Mouse (Mus musculus) brain, embryonic 14.5 days (tissue): ENCODE results near the gene Car9. TPM values are rescaled to one million over a fixed set of nuclear protein-coding genes. Genes with fewer than 3 reads are reported as not detected.

ENCODE experiments used
- DNase-seq: peaks from one replicate; pipeline ENCODE4 v3.0.0-alpha.2; 2011; ENCODE audit warnings: low read depth
- CTCF ChIP-seq: fragments of 200-500 bp; IDR thresholded peaks from 2 replicates; pipeline ENCODE4 v1.5.1; 2012; ENCODE audit warnings: inconsistent platforms, mild to moderate bottlenecking, moderate library complexity, borderline replicate concordance; ENCODE audit not compliant: insufficient read depth, insufficient read length; ENCODE audit errors: extremely low read depth
- POLR2A ChIP-seq: fragments of 200-500 bp; IDR thresholded peaks from 2 replicates; pipeline ENCODE4 v1.6.1; 2012; ENCODE audit warnings: mild to moderate bottlenecking, inconsistent platforms, borderline replicate concordance; ENCODE audit not compliant: poor library complexity, insufficient read depth, insufficient read length, severe bottlenecking; ENCODE audit errors: extremely low read depth
- polyA plus RNA-seq: library from polyadenylated mRNA; depleted of rRNA; stranded (reverse); fragments of >200 nt; gene quantifications from 2 replicates; pipeline ENCODE4 v1.2.3, GENCODE M21; 2012; rRNA removed

Car9 gene
- polyA plus RNA-seq, 1 experiment: 0.14 TPM

DNA sequence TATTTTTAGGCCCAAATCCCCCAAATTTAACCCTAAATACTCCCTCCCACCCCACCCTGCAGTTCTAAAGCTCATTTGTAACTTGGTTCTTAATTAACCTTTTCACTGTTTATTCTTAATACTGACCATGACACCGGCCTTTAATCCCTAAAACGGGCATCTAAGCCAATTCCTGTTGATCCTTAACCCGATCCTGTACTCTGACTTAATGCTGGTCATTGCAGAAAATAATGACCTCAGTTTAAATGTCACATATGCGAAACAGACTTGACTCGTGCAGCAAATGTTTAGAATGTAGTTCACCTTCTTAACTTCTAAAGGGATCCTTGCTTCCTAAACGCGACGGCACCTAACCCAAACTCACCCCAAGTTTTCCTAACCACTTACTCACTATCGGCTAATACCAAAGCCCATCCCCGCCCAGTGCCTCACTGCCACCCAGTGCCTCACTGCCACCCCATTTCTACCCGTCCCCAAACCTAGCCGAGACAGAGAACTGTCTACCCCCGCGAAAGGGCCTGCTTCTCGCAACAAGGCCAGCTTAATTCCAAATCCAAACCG is 54.8 kb downstream of the Car9 start:
- TF ChIP-seq CTCF: no peak
- DNase-seq: no peak

DNA sequence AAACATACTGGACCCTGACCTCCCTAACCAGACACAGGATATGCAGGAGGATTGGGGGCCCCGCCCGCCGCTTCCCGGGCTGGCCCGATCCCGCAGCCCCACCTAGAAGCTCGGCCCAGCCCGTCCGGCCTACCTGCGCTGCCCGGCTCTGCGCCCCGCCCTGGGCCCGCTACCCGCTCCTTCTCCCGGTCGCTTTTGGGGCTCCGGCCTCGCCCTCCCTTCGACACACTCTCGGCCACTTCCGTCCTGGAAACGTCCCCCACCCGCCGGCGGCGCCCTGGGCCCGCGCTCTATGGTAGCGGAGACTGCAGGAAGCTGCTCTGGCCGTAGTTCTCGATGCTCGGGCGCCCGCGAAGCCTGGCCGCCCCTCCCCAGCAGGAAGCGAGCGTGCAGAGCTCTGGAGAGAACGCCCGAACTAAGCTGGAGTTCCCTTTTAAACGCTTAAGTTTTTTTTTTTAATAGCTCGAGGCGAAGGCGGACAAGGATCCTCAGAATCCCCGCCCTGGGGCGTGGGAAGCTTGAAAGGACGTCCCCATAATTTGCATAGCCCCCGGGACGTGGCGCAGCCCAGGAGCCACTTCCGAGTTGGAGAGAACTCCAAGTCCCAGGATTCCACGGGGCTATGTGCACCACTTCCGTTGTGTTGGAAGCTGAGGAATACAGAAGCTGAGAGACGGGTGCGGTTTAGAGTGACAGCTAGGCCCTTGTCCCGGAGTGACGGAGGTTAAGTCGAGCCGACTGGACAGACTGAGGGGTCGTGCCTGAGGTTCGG is 55.4 kb downstream of the Car9 start, which contains the start of the genes Creb3 and Tln1:
Creb3 (plus strand) TSS at position 336 of the 772 bp plus-strand sequence.
Tln1 (minus strand) TSS at position 695 of the 772 bp plus-strand sequence.
- peak; percentile 98 for DNase-seq
- no peak for TF ChIP-seq CTCF
- peak; percentile 45; the same call in 1 of the 2 replicates for TF ChIP-seq POLR2A

DNA sequence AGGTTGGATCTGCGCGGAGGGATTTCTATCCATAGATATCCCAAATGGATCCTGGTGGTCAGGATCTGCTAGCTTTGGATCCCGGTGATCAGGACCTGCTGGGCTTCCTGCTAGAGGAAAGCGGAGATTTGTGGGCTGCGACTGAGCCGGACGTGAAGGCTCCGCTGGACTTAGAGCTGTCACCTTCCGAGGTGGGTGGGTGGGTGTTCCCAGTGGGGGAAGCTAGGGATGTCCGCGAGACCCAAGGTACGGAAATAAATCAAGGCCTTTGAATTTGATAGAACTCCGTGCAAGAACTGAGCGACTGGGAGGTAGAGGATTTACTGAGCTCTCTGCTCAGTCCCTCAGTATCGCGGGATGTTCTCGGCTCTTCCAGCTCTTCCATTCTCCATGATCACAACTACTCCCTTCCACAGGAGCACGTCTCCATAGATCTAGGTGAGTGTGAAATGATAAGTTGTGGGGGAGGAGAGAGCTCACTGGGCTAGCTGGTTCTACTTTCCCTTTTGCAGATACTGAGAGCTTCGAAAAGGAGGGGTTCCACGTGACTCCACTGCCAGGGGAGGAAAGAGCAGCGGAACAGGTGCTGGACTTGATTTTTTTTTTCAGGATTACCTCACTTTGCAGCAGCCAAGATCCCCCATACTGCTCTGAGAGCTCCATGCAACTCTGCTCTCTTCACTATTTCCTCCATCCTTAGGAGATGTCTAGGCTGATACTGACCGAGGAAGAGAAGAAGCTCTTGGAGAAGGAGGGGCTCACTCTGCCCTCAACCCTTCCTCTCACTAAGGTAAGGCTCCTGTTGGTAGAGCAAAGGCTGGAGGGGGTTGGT is 56.2 kb downstream of the Car9 start:
- DNase-seq: no peak
- TF ChIP-seq POLR2A: no peak

Other genes with a start within 250 kb of the Car9 start
- 0.63 and 0.88 TPM in 2 replicates for gene Atp8b5, start 239.8 kb upstream of the Car9 start, polyA plus RNA-seq
- gene Rusc2, start 125.0 kb upstream of the Car9 start, polyA plus RNA-seq: 49.8 and 124 TPM in 2 replicates
- gene Fam166b, start 77.8 kb upstream of the Car9 start, polyA plus RNA-seq: 1.1 and 1.7 TPM in 2 replicates
- 89.1 and 109 TPM in 2 replicates for gene Tesk1, start 65.0 kb upstream of the Car9 start, polyA plus RNA-seq
- gene Cd72, start 52.3 kb upstream of the Car9 start, polyA plus RNA-seq: 0.14 TPM in 1 of 2 replicates, not detected in the other
- not detected in 2 replicates for gene Sit1, start 23.2 kb upstream of the Car9 start, polyA plus RNA-seq
- gene Ccdc107, start 14.1 kb upstream of the Car9 start, polyA plus RNA-seq: 100.0 and 137 TPM in 2 replicates
- gene Arhgef39, start 7.3 kb upstream of the Car9 start, polyA plus RNA-seq: 19.5 and 66.1 TPM in 2 replicates
- gene Tpm2, start 16.8 kb downstream of the Car9 start, polyA plus RNA-seq: 9.0 and 12.1 TPM in 2 replicates
- gene Creb3, start 55.4 kb downstream of the Car9 start, polyA plus RNA-seq: 47.9 and 63.8 TPM in 2 replicates
- 53.6 and 55.5 TPM in 2 replicates for gene Tln1, start 55.7 kb downstream of the Car9 start, polyA plus RNA-seq
- gene Rgp1, start 71.7 kb downstream of the Car9 start, polyA plus RNA-seq: 56.0 and 61.7 TPM in 2 replicates
- 91.6 and 110 TPM in 2 replicates for gene Gba2, start 71.9 kb downstream of the Car9 start, polyA plus RNA-seq
- gene Msmp, start 77.5 kb downstream of the Car9 start, polyA plus RNA-seq: 0.16 TPM in 1 of 2 replicates, not detected in the other
- gene Npr2, start 125.0 kb downstream of the Car9 start, polyA plus RNA-seq: 61.7 and 65.6 TPM in 2 replicates
- gene Spag8, start 146.6 kb downstream of the Car9 start, polyA plus RNA-seq: 7.3 and 9.0 TPM in 2 replicates
- 43.0 and 64.6 TPM in 2 replicates for gene Hint2, start 149.5 kb downstream of the Car9 start, polyA plus RNA-seq
- gene Tmem8b, start 162.0 kb downstream of the Car9 start, polyA plus RNA-seq: 27.0 and 42.0 TPM in 2 replicates
- gene Fam221b, start 162.2 kb downstream of the Car9 start, polyA plus RNA-seq: 0.23 and 0.34 TPM in 2 replicates
- not detected in 2 replicates for gene Olfr70, start 193.8 kb downstream of the Car9 start, polyA plus RNA-seq
- not detected in 2 replicates for gene Olfr71, start 203.3 kb downstream of the Car9 start, polyA plus RNA-seq
- 0.38 and 0.53 TPM in 2 replicates for gene Hrct1, start 220.2 kb downstream of the Car9 start, polyA plus RNA-seq
- gene Spaar, start 223.1 kb downstream of the Car9 start, polyA plus RNA-seq: 0.10 and 0.11 TPM in 2 replicates